Mouse (Mus musculus) megakaryocyte, embryonic 14.5 days (primary cell): ENCODE measurements at regions not wholly inside any gene's neighbourhood (a gene's known extent, or its start where the extent isn't known, plus 50 kb on each side); places are given as distances from the start of the nearest gene placed in this dataset.

ENCODE experiments used
- FLI1 ChIP-seq: IDR thresholded peaks from 2 replicates; pipeline ENCODE4 v1.6.1; 2012; ENCODE audit warnings: low read length, inconsistent platforms, mixed read lengths
- GATA1 ChIP-seq: IDR thresholded peaks from 3 replicates; pipeline ENCODE4 v1.6.1; 2012; ENCODE audit warnings: mixed read lengths, low read length, inconsistent platforms, borderline replicate concordance

GRCm38 (mm10) chr3:131728618-131729017 lies 164.1 kb downstream of the Papss1 start:
- TF ChIP-seq FLI1 (no peak), GATA1 (no peak)
